Mouse (Mus musculus) ES-Bruce4 (cell line): ENCODE measurements around the gene Prdm16.

ENCODE experiments used
- CTCF ChIP-seq: IDR thresholded peaks from one replicate; pipeline ENCODE4 v1.8.1; 2011; ENCODE audit warnings: low read depth, low read length
- EP300 ChIP-seq: IDR thresholded peaks from 2 replicates; pipeline ENCODE4 v1.6.1; 2011; ENCODE audit warnings: low read depth, low read length; ENCODE audit not compliant: insufficient read depth
- POLR2A ChIP-seq: IDR thresholded peaks from one replicate; pipeline ENCODE4 v1.8.1; 2011; ENCODE audit warnings: low read length; ENCODE audit not compliant: insufficient read depth

DNA sequence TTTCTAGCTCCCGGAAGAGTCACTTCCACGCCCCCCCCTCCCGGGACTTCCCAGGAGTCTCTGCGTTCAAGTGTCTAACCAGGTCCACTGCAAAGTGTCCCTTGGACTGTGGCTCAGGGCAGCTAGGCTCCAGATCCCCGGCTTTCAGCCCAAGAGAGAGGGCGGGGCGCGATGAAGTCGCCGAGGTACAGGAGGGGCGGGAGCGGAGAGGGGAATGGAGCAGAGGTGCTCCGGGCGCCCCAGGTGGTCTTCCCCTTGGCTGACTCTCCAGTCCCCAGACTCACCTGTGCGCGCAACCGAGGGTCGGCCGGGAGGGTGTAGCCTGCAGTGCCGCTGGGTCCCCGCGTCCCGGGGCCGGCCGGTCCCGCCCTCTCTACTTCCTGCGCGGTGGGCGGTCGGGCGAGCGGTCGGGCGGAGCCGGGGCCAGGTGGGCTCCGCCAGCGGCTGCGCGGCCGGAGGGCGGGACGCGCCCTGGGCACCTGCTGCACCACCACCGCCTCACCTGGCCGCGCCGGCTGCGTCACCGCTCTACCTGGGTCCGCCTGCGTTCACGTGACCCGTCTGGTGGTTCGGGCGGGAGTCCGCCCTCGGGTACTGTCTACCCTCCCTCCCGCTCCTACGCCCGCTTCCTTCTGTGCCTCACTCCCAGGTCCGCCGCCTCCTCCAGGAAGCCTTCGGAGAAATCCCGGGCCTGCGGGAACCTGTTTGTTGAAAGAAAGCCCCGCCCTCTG, 337.0 kb downstream of the Prdm16 start:
- TF ChIP-seq EP300: 0 out of 2 replicates have a peak, but pooled peaks have one; percentile 35
- TF ChIP-seq CTCF: no peak
- peak; percentile 37 for TF ChIP-seq POLR2A
